Mouse (Mus musculus): ENCODE measurements around the gene Gpr171.

DNA sequence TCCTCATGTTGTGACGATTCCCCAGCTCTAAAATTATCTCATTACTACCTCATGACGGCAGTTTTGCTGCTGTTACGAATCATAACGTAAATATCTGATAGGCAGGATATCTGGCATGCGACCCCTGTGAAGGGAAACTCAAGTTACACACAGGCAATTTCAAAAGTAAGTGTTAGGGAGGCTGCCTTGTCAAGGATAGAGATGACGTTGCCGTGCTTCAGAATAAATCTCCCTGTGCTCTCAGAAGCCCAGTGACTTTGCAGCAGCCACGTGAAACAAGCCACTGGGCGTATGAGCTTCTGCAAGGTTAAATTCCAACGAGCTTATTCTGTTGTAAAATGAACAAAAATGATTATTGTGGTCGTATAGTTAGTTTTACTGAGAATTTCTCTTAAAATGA lies 23.0 kb downstream of the Gpr171 start:
- no peak for TF ChIP-seq CTCF (IDR thresholded peaks at IDR 0.05; ENCODE audit: extremely low read depth, insufficient read length, insufficient replicate concordance, low read depth, low read length)
- TF ChIP-seq POLR2A (IDR thresholded peaks at IDR 0.05; ENCODE audit: low read depth, low read length), result no peak

All from small intestine, adult 2 months (tissue).